Mouse (Mus musculus) olfactory bulb, adult 2 months (tissue): ENCODE data around the gene Sept5.

ENCODE experiments used
- CTCF ChIP-seq: fragments of 200-500 bp; IDR thresholded peaks from 2 replicates; pipeline ENCODE4 v1.5.1; 2012; ENCODE audit warnings: low read depth, mild to moderate bottlenecking, low read length, moderate library complexity; ENCODE audit not compliant: insufficient read depth
- POLR2A ChIP-seq: fragments of 200-500 bp; IDR thresholded peaks from 2 replicates; pipeline ENCODE4 v1.6.1; 2012; ENCODE audit warnings: mild to moderate bottlenecking, low read depth, low read length, moderate library complexity; ENCODE audit not compliant: insufficient read depth

- TF ChIP-seq CTCF (no peak), POLR2A (no peak)
These were observed 49.4 kb upstream of the Sept5 start for GRCm38 (mm10) chr16:18679112-18679511.
